Mouse (Mus musculus) c-Kit-negative CD71-positive TER-119-positive erythroid progenitor cells, embryonic 14.5 days (primary cell): ENCODE measurements around the gene Rcn2.
"Not testable (repeated sequence)": the region's sequence is repeated elsewhere in the genome, so short reads cannot be mapped to it uniquely, and the experiment has no call there.

ENCODE experiments used
- DNase-seq: peaks from one replicate; pipeline ENCODE4 v3.0.0-alpha.2; 2013; ENCODE audit warnings: low read depth, low spot score

Gene Rcn2

GRCm38 (mm10) chr9:56041372-56042180 lies at the start of gene Rcn2:
Gene Rcn2, plus strand, starts transcription at chr9:56041845.
- DNase-seq = peak; percentile 83

DNA sequence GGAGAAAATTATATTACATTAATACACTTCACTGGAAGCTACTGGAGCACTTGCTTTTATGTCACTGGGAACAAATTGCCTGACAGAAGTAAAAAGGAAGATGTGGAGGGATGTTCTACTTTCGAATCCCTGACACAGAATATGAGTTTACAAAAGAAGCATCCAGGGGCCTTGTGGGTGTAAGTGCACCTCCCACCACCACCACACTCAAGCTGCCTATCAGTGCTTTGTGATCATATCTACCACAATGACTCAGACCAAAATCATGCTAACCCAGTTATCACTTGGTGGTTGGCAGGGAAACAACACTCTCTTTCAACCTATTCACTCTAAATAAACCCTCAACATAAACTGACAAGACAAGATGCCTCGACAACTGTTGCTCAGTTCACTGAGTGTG lies 37.0 kb upstream of the Rcn2 start:
- DNase-seq = not testable (repeated sequence)

GRCm38 (mm10) chr9:56010450-56010849 lies 31.2 kb upstream of the Rcn2 start, which contains the start of gene 4930563M21Rik:
Gene 4930563M21Rik, minus strand, starts transcription at chr9:56010550.
- DNase-seq = no peak

GRCm38 (mm10) chr9:56024772-56025171 lies 16.9 kb upstream of the Rcn2 start:
- no peak for DNase-seq

DNA sequence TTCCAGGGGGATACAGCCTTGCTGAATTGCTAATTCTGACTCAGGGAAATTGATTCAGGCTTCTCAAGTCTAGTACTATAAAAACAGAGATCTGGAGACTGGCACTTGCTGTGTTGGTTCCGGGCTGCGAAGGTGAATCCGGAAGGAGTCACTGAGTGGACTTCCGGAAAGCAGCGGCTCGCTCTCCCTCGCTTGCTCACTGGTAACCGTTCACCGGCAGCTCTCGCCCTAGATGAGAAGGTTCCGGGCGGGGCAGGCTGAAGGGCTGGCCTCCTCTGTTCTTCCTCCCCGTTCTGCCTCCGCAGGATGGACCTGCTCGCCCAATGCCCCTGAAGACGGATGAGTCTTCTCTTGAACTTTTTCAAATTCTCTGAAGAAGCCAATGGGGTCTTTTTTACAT lies 14.4 kb upstream of the Rcn2 start:
- DNase-seq = no peak

- DNase-seq = no peak
Measured at GRCm38 (mm10) chr9:56032219-56032618, 9.4 kb upstream of the Rcn2 start.

- no peak for DNase-seq
Measured at GRCm38 (mm10) chr9:56042181-56042621, 556 bp downstream of the Rcn2 start.

GRCm38 (mm10) chr9:56053796-56054195 lies 12.2 kb downstream of the Rcn2 start:
- no peak for DNase-seq

DNA sequence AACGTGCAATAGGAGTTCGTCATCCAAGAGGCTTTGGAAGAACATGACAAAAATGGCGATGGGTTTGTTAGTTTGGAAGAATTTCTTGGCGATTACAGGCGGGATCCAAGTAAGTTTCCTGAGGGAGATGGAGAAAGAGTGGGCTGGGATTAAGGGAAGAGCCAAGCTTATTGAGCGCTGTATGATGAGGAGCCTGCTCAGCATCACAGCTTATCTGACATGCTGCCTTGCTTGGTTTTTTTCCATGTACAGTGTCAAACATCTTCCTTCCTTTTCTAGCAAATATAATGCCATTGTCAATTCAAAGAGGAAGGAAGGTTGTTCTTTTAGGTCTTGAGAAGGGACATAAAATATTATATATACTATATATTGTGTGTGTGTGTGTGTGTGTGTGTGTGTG lies 14.5 kb downstream of the Rcn2 start:
- no peak for DNase-seq

DNA sequence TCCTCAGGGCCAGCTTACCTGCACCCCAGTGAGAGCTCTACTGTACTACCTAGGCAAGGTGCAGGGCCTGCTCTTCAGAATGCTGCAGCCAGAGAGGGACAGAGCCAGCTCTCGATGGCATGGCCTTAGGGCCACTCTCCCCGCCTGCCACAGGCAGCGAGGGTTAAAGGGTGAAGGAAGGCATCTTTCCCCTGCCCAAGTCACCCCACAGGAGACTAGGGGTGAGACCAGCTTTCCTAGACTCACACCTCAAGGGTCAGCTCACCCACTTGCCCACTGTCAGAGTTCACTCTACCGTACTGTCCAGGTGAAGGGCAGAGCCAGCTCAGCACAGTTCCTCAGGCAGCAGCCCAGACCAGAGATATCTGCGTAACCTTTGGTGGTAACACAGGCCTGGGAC lies 20.7 kb downstream of the Rcn2 start:
- no peak for DNase-seq

GRCm38 (mm10) chr9:56065011-56065410 lies 23.4 kb downstream of the Rcn2 start:
- DNase-seq = no peak

- no peak for DNase-seq
Measured at GRCm38 (mm10) chr9:56067964-56068363, 26.3 kb downstream of the Rcn2 start.

DNA sequence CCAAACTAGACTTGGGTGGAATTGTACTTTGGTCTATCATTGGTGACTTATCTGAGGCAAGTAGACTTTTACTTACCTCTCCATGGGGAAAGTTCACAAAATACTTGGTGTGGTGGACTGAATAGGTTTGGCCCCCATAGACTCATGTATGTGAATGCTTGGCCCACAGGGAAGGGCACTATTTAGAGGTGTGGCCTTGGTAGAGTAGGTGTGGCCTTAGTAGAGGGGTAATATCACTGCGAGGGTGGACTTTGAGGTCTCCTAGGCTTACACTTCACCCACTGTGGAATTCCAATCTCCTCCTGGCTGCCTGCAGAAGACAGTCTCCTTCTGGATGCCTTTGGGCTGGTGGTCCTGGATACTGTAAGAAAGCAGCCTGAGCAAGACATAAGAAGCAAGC lies 27.0 kb downstream of the Rcn2 start:
- no peak for DNase-seq

- DNase-seq = no peak
Measured at GRCm38 (mm10) chr9:56072861-56073260, 31.2 kb downstream of the Rcn2 start.

DNA sequence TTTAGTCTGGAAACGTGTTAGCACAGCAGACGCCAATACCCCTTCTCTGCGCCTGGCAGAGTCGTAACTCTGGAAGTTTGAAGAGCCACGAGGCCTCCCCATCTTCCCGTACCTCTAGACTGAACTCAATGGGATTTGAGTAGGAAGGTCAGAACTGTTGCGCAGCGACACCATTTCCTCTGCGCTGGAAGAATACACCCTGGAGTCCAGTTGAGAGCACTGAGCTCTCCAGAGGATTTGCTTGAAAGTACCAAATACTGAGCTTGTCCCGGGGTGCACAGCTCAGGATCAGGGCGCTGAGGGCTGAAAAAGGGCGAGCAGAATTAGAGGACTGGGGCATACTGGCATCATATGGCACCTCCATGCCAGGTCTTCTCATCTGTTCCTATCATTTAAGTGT lies 33.2 kb downstream of the Rcn2 start:
- DNase-seq = no peak

DNA sequence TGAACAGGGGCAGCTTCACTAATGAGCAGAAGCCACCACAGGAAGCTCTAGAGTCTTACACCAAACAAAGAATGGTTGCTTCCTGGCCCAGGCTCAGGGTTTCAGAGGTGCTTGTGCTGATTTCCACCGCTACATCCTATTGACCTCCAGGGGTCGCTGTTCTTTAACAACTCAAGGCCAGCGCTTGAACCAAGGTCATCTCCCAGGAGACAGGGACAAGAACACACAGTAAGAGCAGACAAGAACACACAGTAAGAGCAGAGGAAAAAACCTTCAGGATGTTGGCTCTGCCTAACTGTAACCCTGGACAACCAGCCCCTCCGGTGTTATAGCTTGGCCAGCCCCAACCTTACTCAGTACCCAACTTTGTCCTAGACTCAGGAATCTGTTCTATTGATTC lies 33.6 kb downstream of the Rcn2 start:
- peak; percentile 43 for DNase-seq

DNA sequence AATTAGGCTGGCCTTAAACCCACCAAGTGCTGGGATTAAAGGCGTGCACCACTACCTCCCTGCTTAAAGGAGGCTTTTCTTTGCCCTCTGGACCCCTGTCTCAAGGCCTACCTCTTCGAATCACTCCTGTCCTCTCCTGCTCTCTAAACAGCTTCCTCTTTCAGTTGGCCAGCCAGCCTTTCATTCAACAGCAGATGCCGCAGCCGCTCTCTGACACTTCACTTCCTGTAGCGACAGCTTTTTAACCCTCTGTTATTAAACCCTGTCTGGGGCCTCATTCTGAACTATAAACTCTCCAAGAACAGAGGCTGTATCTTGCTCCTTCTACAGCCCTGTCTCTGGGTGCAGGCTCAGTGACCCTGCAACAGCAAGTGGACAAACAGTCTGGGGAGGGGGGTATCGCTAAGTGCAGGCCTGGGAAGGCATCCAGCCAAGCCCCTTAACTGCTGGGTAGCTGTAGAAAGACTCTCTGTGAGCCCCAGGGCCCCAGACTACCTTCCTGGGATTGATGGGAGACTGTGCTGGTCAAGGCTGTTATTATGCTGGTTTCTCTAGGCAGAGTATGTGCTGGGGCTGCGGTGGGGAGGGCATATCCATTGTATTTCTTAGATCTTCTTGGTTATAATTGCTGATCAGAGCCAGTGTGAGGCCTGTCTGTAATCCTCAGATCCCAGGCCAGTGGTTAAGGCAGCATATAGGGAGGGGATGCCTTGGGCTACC lies 34.4 kb downstream of the Rcn2 start:
- DNase-seq = no peak

DNA sequence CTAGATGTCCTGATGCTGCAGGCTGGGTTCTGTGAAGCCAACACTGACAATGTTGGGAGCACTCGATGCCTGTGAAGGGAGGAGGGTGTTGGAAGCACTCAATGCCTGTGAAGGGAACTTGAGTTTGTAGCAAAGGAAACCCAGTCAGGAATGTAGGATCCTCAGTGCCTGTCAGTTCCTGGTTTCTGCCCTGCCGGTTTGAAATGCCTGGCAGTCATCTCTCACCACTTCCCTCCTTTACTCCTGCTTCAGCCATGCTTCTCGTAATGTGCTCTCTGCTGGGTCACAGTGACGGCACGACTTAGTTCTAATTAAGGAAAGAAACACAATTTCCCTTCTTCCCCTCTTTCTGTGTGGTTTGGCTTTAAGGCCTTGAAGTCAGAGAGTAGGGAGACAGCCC lies 37.9 kb downstream of the Rcn2 start:
- DNase-seq = no peak

DNA sequence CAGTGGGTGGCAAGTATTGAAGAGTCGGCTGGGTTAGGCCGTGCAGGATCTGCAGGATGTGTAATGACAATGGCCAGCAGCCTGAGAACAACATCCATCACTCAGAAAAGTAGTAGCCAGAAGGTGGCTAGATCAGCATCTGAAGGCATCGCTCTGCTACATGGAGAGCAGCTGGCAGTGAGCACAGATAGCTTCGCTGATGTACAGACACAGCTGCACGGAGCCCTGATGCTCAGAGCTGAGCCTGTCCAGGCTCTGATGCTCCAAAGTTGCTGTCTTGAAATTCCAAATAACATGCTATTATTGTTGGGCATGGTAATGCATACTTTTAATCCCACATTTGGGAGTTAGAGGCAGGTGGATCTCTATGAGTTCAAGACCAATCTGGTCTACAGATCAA lies 44.9 kb downstream of the Rcn2 start:
- no peak for DNase-seq

DNA sequence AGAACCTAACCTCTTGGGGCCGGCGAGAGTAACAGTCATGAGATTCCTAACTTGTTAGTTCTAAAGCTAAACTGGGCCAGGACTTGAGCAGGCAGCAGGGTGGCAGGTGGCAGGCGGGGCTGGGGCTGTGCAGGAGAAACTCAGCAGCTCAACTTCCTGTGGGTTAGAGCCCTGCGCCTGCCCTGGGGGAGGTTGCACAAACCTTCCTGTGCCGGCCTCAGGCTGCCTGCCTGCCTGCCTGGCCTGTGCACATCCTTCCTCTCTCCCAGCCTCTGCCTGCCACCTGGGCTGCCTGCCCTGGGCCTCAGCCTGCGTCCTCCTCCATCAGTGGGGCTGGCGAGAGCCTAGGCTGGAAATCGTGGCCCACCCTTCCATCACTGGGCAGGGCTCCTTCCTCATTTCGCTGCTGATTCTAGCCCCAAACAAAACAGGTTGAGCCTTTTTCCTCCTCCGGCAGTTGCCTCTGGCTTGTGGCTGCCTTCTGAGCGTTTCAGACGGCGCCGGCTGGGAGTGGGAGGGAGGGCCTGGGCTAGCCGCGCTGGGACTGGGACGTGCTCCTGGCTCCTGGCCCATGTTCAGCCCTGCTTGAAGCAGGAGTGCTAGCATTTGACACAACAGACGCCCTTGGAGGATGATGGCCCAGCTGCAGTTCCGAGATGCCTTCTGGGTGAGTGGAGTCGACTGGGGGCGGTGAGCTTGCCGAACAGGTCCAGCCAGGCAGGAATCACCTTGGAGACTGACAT lies 48.3 kb downstream of the Rcn2 start, which contains the start of gene Pstpip1:
Gene Pstpip1 (plus strand): TSS at position 185 of the 743 bp plus-strand sequence.
- no peak for DNase-seq

DNA sequence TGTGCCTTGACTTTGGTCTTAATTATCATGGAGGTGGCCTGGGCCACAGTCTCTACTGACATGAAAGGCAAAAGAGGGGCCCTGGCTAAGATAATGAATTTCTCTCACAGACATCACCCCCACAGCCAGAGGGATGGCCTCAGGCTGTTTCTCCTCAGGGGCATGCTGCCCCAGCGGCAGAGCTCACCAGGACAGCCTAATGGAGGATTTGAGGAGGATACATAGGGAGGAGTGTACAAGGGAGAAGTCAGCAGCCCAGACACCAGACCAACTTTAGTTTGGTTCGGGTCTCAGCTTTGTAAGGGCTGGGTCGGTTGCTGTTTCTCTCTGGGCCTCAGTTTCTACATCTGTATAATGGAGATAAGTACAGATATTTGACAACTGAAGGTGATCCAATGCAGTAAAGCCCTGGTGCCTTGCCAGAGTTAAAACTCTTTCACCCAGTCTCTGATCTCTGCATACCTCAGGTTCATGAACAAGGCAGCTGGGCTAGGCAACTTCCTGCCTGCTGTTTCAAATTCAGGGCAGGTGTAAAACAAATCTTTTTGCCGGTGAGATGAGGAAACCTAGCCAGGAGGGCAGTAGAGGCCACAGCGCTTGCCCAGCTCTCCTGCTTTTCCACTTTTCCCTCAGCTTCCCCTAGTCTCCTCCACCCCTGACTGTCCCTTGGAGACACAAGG lies 49.0 kb downstream of the Rcn2 start:
- DNase-seq = no peak

- DNase-seq = no peak
Measured at GRCm38 (mm10) chr9:56092102-56092501, 50.5 kb downstream of the Rcn2 start.
